Mouse (Mus musculus) embryonic facial prominence, embryonic 10.5 days (tissue): Measurements from ENCODE around the gene Fbxl4. TPM values are rescaled to one million over a fixed set of nuclear protein-coding genes. Genes with fewer than 3 reads are reported as not detected.
A peak's percentile ranks its signal among the peaks of the same experiment; 100 is the strongest.
"Not testable (repeated sequence)": the region's sequence is repeated elsewhere in the genome, so short reads cannot be mapped to it uniquely, and the experiment has no call there.

Source experiments
- DNase-seq: peaks from one replicate; pipeline ENCODE4 v3.0.0-alpha.2; 2017; ENCODE audit warnings: low spot score
- H3K27ac ChIP-seq: fragments of 300-500 bp; sonication (generic); replicated peaks from 2 replicates; pipeline ENCODE4 v1.5.1; 2016; ENCODE audit warnings: mild to moderate bottlenecking
- H3K27me3 ChIP-seq: fragments of 300-500 bp; sonication (generic); replicated peaks from 2 replicates; pipeline ENCODE4 v1.6.1; 2016; ENCODE audit warnings: low read depth, mild to moderate bottlenecking; ENCODE audit not compliant: poor library complexity, severe bottlenecking
- H3K36me3 ChIP-seq: fragments of 300-500 bp; sonication (generic); replicated peaks from 2 replicates; pipeline ENCODE4 v1.6.1; 2016; ENCODE audit warnings: mild to moderate bottlenecking, moderate library complexity
- H3K4me1 ChIP-seq: fragments of 300-500 bp; sonication (generic); 2 replicates; pipeline ENCODE4 v1.6.1; 2016
- H3K4me3 ChIP-seq: fragments of 300-500 bp; sonication (generic); 2 replicates; pipeline ENCODE4 v1.5.1; 2016; ENCODE audit warnings: mild to moderate bottlenecking, moderate library complexity
- H3K9me3 ChIP-seq: fragments of 300-500 bp; sonication (generic); 2 replicates; pipeline ENCODE4 v1.6.1; 2016; ENCODE audit warnings: mild to moderate bottlenecking
- whole genome bisulfite sequencing: fragments of 180-500 bp; shearing (Covaris S2); methylation state at CpG from one replicate; pipeline ENCODE4 v1.1.7; 2016; 5-methylcytosine and 5-hydroxymethylcytosine counted together
- polyA plus RNA-seq: library from polyadenylated mRNA; unstranded; fragments of >200 nt; fragmentation: Nextera tagmentation; extraction: Ambion mirVana; gene quantifications from 2 replicates; pipeline ENCODE4 v1.2.1, GENCODE M21; 2016

Fbxl4 gene
- 6.5 and 8.2 TPM in 2 replicates for polyA plus RNA-seq

DNA sequence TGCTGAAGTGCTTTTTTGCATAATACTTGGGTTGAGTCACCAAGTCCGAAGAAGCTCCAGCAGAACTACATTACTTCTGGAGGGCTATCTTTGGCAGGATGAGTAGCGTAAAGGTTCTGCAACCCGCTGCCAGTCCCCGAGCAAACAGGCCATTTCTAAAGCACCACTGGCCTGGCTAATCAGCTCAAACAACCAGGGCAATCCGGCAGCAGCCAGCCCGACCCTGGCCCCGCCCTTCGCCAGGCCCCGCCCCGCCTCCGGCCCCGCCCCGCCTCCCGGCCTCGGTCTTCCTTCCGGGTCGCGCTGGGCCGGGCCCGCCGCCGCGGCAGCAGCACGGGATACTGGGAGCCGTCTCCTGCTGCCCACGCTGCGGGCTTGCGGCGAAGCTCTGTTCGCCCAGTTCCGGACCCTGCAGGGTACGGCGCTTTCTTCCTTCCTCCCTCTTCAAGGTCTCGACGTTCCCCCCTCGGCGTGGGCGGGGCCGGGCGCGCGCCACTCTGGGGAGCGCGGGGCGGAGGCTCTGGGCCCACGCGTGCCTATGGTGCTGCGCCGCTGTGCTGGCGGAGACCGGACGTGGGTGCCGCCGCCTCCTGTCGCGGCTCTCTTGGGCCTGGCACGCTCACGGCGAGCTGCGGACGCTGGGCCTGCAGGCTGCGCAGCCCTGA, at the start of gene Fbxl4:
Fbxl4 (plus strand) TSS at position 278 of the 665 bp plus-strand sequence.
- no peaks in the 10 kb centered on the region for H3K27me3 ChIP-seq
- DNase-seq: peak; percentile 94
- peak within 1 kb of the TSS; percentile 93 for H3K27ac ChIP-seq
- under 1% methylated on average over 62 of the region's 62 CpGs for WGBS
- H3K9me3 ChIP-seq: peaks cover 8% of the 10 kb centered on the region; the same call in 1 of the 2 replicates
- no peaks in the 10 kb centered on the region for H3K36me3 ChIP-seq
- H3K4me3 ChIP-seq: peak within 1 kb of the TSS; percentile 88
- H3K4me1 ChIP-seq: peaks cover 15% of the 10 kb centered on the region

DNA sequence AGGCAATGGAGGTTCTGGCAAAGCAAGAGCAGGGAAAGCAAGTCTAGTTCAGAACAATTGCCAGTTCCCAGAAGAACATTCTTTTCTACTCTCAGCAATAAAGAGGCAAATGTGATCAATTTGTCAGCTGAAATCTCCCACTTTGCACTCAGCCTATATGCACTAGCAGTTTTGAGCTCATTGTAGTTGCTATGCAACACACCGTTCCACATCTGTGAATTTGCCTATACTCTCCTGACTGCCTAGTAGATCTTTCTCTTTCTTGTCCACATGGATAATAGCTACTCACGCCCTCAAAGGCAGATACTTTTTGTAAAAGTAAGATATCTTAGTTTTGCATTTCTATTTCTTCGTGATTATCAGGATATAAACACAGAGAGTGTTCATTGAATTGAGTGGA, 42.8 kb upstream of the Fbxl4 start:
- Histone ChIP-seq H3K4me1 (no peaks in the 10 kb centered on the region), H3K9me3 (no peaks in the 10 kb centered on the region), H3K27ac (no peak overlapping the region), H3K36me3 (no peaks in the 10 kb centered on the region), H3K27me3 (no peaks in the 10 kb centered on the region), H3K4me3 (no peak overlapping the region)
- no peak for DNase-seq
- 91% methylated on average over 3 of the region's 3 CpGs for WGBS

DNA sequence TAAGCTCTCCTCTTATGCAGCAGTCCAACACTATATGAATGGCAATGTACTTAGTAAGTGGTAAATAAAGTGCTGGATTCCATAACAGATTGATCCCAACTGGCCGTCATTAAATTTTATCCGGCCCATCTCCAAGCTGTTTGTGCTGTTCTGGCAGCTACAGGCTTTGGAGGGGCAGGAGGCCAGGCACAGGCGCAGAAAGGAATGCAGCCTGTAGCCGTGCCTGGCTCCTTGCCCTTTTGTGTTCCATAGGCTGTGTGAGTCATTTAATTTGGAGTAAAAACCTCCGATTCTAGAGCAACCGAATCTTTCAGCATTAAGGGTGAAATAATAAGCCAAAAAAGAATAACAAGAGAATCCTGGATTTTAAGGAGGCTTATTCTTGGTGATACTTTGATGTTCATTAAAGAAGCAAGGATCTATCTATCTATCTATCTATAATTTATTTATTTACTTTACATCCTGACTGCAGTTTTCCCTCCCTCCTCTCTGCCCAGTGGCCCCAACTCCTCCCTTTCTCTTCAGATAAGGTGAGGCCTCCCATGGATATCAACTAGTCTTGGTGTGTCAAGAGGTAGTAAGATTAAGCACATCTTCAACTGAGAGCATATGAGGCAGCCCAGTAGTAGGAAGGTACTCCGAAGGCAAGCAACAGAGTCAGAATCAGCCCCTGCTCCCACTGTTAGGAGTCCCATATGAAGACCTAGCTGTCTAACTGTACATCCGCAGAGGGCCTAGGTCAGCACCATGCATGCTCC, 14.3 kb upstream of the Fbxl4 start:
- no peak for DNase-seq
- 81% methylated on average over 8 of the region's 8 CpGs for WGBS
- Histone ChIP-seq H3K27me3 (no peaks in the 10 kb centered on the region), H3K36me3 (no peaks in the 10 kb centered on the region), H3K4me1 (no peaks in the 10 kb centered on the region), H3K27ac (no peak overlapping the region), H3K4me3 (no peak overlapping the region), H3K9me3 (no peaks in the 10 kb centered on the region)

DNA sequence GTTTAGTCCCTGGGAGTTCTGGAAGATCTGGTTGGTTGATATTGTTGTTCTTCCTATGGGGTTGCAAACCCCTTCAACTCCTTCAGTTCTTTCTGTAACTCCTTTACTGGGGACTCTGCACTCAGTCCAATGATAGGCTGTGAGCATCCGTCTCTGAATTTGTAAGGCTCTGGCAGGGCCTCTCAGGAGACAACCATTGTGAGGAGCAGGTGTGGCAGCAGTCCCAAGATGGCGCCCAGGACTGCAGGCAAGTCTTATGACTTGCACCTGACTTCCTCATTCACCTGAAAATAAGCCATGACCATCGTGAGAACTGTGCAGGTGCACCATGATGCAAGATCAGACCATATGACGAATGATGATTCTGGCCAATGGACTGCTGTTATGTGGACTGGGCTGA, 8.3 kb upstream of the Fbxl4 start:
- 90% methylated on average over 4 of the region's 4 CpGs for WGBS

GRCm38 (mm10) chr4:22357931-22358300, 573 bp downstream of the Fbxl4 start:
- no peaks in the 10 kb centered on the region for H3K36me3 ChIP-seq
- no peak for DNase-seq
- H3K9me3 ChIP-seq: peaks cover 8% of the 10 kb centered on the region; the same call in 1 of the 2 replicates
- peak overlapping the region; percentile 93 for H3K27ac ChIP-seq
- peaks cover 15% of the 10 kb centered on the region for H3K4me1 ChIP-seq
- H3K4me3 ChIP-seq: peak overlapping the region; percentile 88
- 8% methylated on average over 10 of the region's 10 CpGs for WGBS
- H3K27me3 ChIP-seq: no peaks in the 10 kb centered on the region

More for the DNA sequence above, 8.3 kb upstream of the Fbxl4 start:
- not testable (repeated sequence) for H3K4me3 ChIP-seq, H3K4me1 ChIP-seq, H3K27me3 ChIP-seq, H3K36me3 ChIP-seq, DNase-seq, H3K27ac ChIP-seq
- peaks cover 11% of the 10 kb centered on the region; the same call in 1 of the 2 replicates for H3K9me3 ChIP-seq

DNA sequence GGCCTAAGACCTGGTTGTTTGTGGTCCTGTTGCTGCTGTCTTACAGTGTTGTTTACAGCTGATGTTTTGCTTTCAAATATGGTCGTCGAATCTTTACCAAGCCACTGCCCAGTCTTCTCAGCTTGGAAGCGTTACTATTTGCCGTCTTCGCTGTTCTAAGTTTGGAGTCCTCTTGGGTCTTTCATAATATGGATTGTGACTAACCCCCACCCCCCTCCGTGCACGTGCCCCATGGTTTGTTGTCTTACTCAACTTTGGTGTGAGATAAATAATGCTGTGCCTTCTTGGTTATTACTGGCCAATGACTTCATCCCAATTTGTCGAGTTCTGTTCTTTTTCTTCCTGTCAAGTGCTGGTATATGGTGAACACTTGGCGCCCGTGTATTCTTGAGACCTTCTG, 1.1 kb downstream of the Fbxl4 start:
- Histone ChIP-seq H3K4me3 (peak overlapping the region; percentile 88), H3K9me3 (peaks cover 4% of the 10 kb centered on the region; the same call in 1 of the 2 replicates), H3K27me3 (no peaks in the 10 kb centered on the region), H3K36me3 (no peaks in the 10 kb centered on the region), H3K4me1 (peaks cover 15% of the 10 kb centered on the region), H3K27ac (no peak overlapping the region)
- WGBS: 84% methylated on average over 10 of the region's 10 CpGs
- DNase-seq: no peak

DNA sequence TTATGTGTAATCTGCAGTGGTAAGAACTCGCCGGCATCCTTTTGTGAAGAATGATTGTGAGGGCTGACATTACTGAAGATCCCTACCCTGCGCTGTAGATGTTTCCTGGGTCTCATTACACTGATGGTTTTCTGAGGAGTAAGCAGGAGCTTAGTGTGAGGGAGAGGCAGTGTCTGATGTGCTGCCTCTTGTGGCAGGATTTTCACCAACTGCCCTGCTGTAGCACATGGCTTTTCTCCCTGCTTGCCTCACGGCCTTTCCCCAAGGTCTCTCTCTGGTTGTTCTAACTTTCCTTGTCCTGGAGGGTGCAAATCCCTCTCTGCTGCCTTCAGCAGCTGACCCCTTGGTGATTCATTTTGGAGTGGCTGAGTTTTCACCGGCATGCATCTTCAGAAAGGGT, 10.0 kb downstream of the Fbxl4 start:
- no peak for DNase-seq
- no peaks in the 10 kb centered on the region for H3K36me3 ChIP-seq
- no peak overlapping the region for H3K27ac ChIP-seq
- H3K27me3 ChIP-seq: no peaks in the 10 kb centered on the region
- WGBS: 50% methylated on average over 5 of the region's 5 CpGs
- no peaks in the 10 kb centered on the region for H3K9me3 ChIP-seq
- no peaks in the 10 kb centered on the region for H3K4me1 ChIP-seq
- no peak overlapping the region for H3K4me3 ChIP-seq

DNA sequence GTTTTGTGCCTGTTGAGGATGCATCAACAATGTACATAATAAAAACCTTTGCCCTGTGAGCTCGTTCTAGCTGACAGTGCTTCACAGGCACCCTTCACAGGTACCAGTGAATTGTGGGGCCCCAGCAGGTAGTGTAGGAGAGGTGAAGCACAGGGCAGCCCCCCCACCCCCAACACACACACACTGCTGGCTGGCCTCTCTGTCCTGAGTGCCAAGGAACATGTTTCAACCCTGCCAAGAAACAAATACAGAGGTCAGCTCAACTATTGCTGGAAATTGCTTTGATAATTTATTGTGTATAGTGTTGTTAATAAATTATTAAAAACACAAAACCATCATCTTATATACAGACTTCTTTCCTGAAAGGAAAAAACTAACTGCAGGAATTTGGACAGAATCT, 21.2 kb downstream of the Fbxl4 start:
- Histone ChIP-seq H3K36me3 (peaks cover 3% of the 10 kb centered on the region; the same call in 1 of the 2 replicates), H3K9me3 (no peaks in the 10 kb centered on the region)
- 62% methylated on average over 1 of the region's 1 CpGs for WGBS

DNA sequence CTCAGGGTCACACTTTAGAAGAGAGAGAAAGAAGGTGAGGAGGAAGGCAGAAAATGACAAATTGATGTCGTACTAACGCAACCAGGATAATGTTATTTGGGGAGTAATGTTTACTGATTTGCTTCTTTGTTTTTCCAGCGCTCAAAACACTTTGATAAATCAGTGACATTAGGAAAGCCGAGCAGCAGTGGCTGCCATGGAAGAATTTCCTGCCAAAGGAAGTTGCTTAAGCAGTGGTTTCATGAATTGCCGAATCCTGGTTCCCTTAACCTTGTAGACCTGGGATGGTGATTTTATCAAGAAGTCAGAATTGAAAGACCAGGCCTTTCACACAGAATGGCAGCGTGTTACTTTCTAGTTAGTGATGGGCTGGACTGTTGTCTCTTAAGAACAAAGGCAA, 23.3 kb downstream of the Fbxl4 start:
- 83% methylated on average over 6 of the region's 6 CpGs for WGBS
- Histone ChIP-seq H3K4me1 (no peaks in the 10 kb centered on the region), H3K36me3 (peaks cover 3% of the 10 kb centered on the region; the same call in 1 of the 2 replicates), H3K4me3 (no peak overlapping the region), H3K27me3 (no peaks in the 10 kb centered on the region), H3K27ac (no peak overlapping the region), H3K9me3 (no peaks in the 10 kb centered on the region)
- DNase-seq: no peak

More for the DNA sequence above, 21.2 kb downstream of the Fbxl4 start:
- Histone ChIP-seq H3K27ac (no peak overlapping the region), H3K27me3 (no peaks in the 10 kb centered on the region), H3K4me3 (no peak overlapping the region), H3K4me1 (no peaks in the 10 kb centered on the region)
- DNase-seq: no peak

- DNase-seq: no peak
- no peaks in the 10 kb centered on the region; the same call in 1 of the 2 replicates for H3K36me3 ChIP-seq
- no peak overlapping the region for H3K4me3 ChIP-seq
- H3K27ac ChIP-seq: no peak overlapping the region
- no peaks in the 10 kb centered on the region for H3K9me3 ChIP-seq
- 95% methylated on average over 1 of the region's 1 CpGs for WGBS
- H3K27me3 ChIP-seq: no peaks in the 10 kb centered on the region
- 0 out of 2 replicates have a peak, but pooled peaks cover 2% of the 10 kb centered on the region for H3K4me1 ChIP-seq
These were observed 26.4 kb downstream of the Fbxl4 start for GRCm38 (mm10) chr4:22383528-22384265.

DNA sequence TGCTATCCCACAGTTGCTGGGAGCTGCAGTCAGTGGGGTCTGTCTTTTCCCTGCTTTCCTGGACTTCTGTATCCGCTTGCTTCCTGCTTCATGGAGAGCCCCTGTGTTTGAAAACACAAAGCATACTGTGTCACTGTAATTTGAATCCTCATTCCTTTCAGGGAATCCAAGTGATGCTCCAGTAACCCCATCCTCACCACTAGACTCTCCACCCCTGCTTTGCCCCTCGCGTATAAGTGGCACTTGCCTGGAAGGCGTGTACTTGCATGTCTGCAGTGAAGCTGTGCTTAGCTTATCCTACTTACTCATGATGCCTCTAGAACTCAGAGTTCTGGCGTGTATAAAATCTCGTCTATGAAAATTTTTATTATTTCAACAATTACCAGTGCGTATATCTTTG, 32.7 kb downstream of the Fbxl4 start:
- Histone ChIP-seq H3K4me3 (no peak overlapping the region), H3K27ac (no peak overlapping the region), H3K36me3 (no peaks in the 10 kb centered on the region), H3K27me3 (no peaks in the 10 kb centered on the region), H3K9me3 (no peaks in the 10 kb centered on the region), H3K4me1 (peaks cover 13% of the 10 kb centered on the region)
- DNase-seq: peak; percentile 46
- WGBS: 38% methylated on average over 7 of the region's 7 CpGs

- WGBS: 80% methylated on average over 13 of the region's 13 CpGs
- H3K27ac ChIP-seq: no peak overlapping the region
- no peak for DNase-seq
- peaks cover 13% of the 10 kb centered on the region for H3K4me1 ChIP-seq
- H3K36me3 ChIP-seq: no peaks in the 10 kb centered on the region; the same call in 1 of the 2 replicates
- no peaks in the 10 kb centered on the region for H3K27me3 ChIP-seq
- no peaks in the 10 kb centered on the region for H3K9me3 ChIP-seq
- no peak overlapping the region for H3K4me3 ChIP-seq
These were observed 35.6 kb downstream of the Fbxl4 start for GRCm38 (mm10) chr4:22392777-22393473.
